Mouse (Mus musculus) stomach, embryonic 16.5 days (tissue): ENCODE results near the gene Mapkapk2. TPM values are rescaled to one million over a fixed set of nuclear protein-coding genes. Genes with fewer than 3 reads are reported as not detected.

Experiments
- ATAC-seq: fragments of 200-750 bp; cut with Nextera tagmentation; 2 replicates; pipeline ENCODE4 v1.8.0; 2017; ENCODE audit warnings: moderate number of reproducible peaks, moderate TSS enrichment; ENCODE audit not compliant: insufficient read depth, low FRiP score
- H3K27ac ChIP-seq: fragments of 300-500 bp; sonication (generic); 2 replicates; pipeline ENCODE4 v1.5.1; 2014; ENCODE audit warnings: low read length
- H3K27me3 ChIP-seq: fragments of 300-500 bp; sonication (generic); 2 replicates; pipeline ENCODE4 v1.6.1; 2014; ENCODE audit warnings: low read length, control low read depth, mixed read lengths; ENCODE audit not compliant: control insufficient read depth, insufficient read depth
- H3K36me3 ChIP-seq: fragments of 300-500 bp; sonication (generic); 2 replicates; pipeline ENCODE4 v1.6.1; 2014; ENCODE audit warnings: low read length; ENCODE audit not compliant: control insufficient read depth, insufficient read depth
- H3K4me1 ChIP-seq: fragments of 300-500 bp; sonication (generic); 2 replicates; pipeline ENCODE4 v1.6.1; 2014; ENCODE audit warnings: low read length, control low read depth, mixed read lengths; ENCODE audit not compliant: control insufficient read depth, insufficient read depth
- H3K4me2 ChIP-seq: fragments of 300-500 bp; sonication (generic); 2 replicates; pipeline ENCODE4 v1.6.1; 2014; ENCODE audit warnings: low read depth, low read length, mixed read lengths
- H3K4me3 ChIP-seq: fragments of 300-500 bp; sonication (generic); replicated peaks from 2 replicates; pipeline ENCODE4 v1.5.1; 2014; ENCODE audit warnings: mild to moderate bottlenecking, low read length
- H3K9ac ChIP-seq: fragments of 300-500 bp; sonication (generic); 2 replicates; pipeline ENCODE4 v1.6.1; 2014; ENCODE audit warnings: low read length
- H3K9me3 ChIP-seq: fragments of 300-500 bp; sonication (generic); replicated peaks from 2 replicates; pipeline ENCODE4 v1.6.1; 2016; ENCODE audit warnings: low read length, control low read depth; ENCODE audit not compliant: control insufficient read depth
- WGBS: fragments of 180-500 bp; shearing (Covaris S2); extraction: QIAGEN DNeasy Blood & Tissue Kit; methylation state at CpG from one replicate; pipeline ENCODE4 v1.1.7; 2014; 5-methylcytosine and 5-hydroxymethylcytosine counted together
- polyA plus RNA-seq: library from polyadenylated mRNA; unstranded; fragments of >200 nt; fragmentation: Nextera tagmentation; extraction: Ambion mirVana; gene quantifications from 2 replicates; pipeline ENCODE4 v1.2.1, GENCODE M21; 2015

Mapkapk2 gene
- polyA plus RNA-seq, 1 experiment from 2014 or later, result 16.6 TPM

- 64% methylated on average over 7 of the region's 7 CpGs for WGBS
- ATAC-seq, result no peak
- Histone ChIP-seq H3K4me3 (no peak overlapping the region), H3K9ac (no peak overlapping the region), H3K36me3 (0 out of 2 replicates have a peak, but pooled peaks cover 12% of the 10 kb centered on the region), H3K4me2 (no peak overlapping the region), H3K9me3 (no peaks in the 10 kb centered on the region), H3K27me3 (no peaks in the 10 kb centered on the region), H3K4me1 (peaks cover 42% of the 10 kb centered on the region), H3K27ac (no peak overlapping the region)
Measured at GRCm38 (mm10) chr1:131061740-131062254, 35.8 kb downstream of the Mapkapk2 start.

- Histone ChIP-seq H3K27me3 (no peaks in the 10 kb centered on the region), H3K27ac (no peak overlapping the region), H3K4me2 (no peak overlapping the region), H3K36me3 (0 out of 2 replicates have a peak, but pooled peaks cover 13% of the 10 kb centered on the region), H3K9ac (no peak overlapping the region), H3K4me3 (no peak overlapping the region), H3K4me1 (peaks cover 42% of the 10 kb centered on the region), H3K9me3 (no peaks in the 10 kb centered on the region)
- 0 out of 2 replicates have a peak, but pooled peaks have one; percentile 25 for ATAC-seq
- 58% methylated on average over 13 of the region's 13 CpGs for WGBS
Measured at GRCm38 (mm10) chr1:131060290-131061253, 37.1 kb downstream of the Mapkapk2 start.

GRCm38 (mm10) chr1:131059841-131060240, 37.8 kb downstream of the Mapkapk2 start:
- H3K27ac ChIP-seq, result no peak overlapping the region
- no peak overlapping the region for H3K4me2 ChIP-seq
- H3K36me3 ChIP-seq, result 0 out of 2 replicates have a peak, but pooled peaks cover 17% of the 10 kb centered on the region
- no peak for ATAC-seq
- WGBS, result 80% methylated on average over 5 of the region's 5 CpGs
- no peaks in the 10 kb centered on the region for H3K9me3 ChIP-seq
- no peak overlapping the region for H3K4me3 ChIP-seq
- H3K27me3 ChIP-seq, result no peaks in the 10 kb centered on the region
- H3K9ac ChIP-seq, result 0 out of 2 replicates have a peak overlapping the region, but pooled peaks have one; percentile 2
- peaks cover 42% of the 10 kb centered on the region for H3K4me1 ChIP-seq

GRCm38 (mm10) chr1:131059411-131059810, 38.2 kb downstream of the Mapkapk2 start:
- peaks cover 39% of the 10 kb centered on the region for H3K4me1 ChIP-seq
- H3K36me3 ChIP-seq, result 0 out of 2 replicates have a peak, but pooled peaks cover 17% of the 10 kb centered on the region
- no peak overlapping the region for H3K9ac ChIP-seq
- H3K9me3 ChIP-seq, result no peaks in the 10 kb centered on the region
- H3K27ac ChIP-seq, result no peak overlapping the region
- 47% methylated on average over 1 of the region's 1 CpGs for WGBS
- H3K27me3 ChIP-seq, result no peaks in the 10 kb centered on the region
- no peak overlapping the region for H3K4me2 ChIP-seq
- no peak for ATAC-seq
- no peak overlapping the region for H3K4me3 ChIP-seq

DNA sequence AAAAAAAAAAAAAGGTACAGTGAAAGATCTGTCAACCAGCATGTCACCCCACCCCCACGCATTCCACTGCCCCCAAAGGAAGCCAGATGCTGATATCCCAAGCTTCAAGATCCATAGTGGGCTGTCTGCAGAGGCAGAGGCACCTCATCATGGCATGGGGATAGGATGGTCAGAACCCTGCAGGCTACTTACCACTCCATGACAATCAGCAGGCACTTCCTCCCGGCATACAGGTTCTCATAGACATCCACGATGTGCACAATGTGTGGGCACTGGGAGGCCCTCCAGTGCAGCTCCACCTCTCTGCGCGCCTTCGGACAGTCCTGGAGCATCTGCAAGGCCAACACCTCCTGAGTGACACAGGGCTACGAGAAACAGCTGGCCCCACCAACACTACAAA, 39.2 kb downstream of the Mapkapk2 start:
- 64% methylated on average over 7 of the region's 7 CpGs for WGBS
- H3K9me3 ChIP-seq, result no peaks in the 10 kb centered on the region
- H3K27ac ChIP-seq, result no peak overlapping the region

GRCm38 (mm10) chr1:131054251-131054650, 43.4 kb downstream of the Mapkapk2 start:
- Histone ChIP-seq H3K9me3 (no peaks in the 10 kb centered on the region), H3K36me3 (0 out of 2 replicates have a peak, but pooled peaks cover 17% of the 10 kb centered on the region), H3K4me2 (no peak overlapping the region), H3K27ac (no peak overlapping the region), H3K4me3 (no peak overlapping the region), H3K9ac (no peak overlapping the region), H3K27me3 (no peaks in the 10 kb centered on the region), H3K4me1 (peaks cover 10% of the 10 kb centered on the region; the same call in 1 of the 2 replicates)
- 83% methylated on average over 4 of the region's 4 CpGs for WGBS
- no peak for ATAC-seq

More for the DNA sequence above, 39.2 kb downstream of the Mapkapk2 start:
- 0 out of 2 replicates have a peak, but pooled peaks cover 17% of the 10 kb centered on the region for H3K36me3 ChIP-seq
- H3K4me2 ChIP-seq, result no peak overlapping the region
- H3K27me3 ChIP-seq, result no peaks in the 10 kb centered on the region
- no peak overlapping the region for H3K9ac ChIP-seq
- no peak for ATAC-seq
- no peak overlapping the region for H3K4me3 ChIP-seq
- peaks cover 31% of the 10 kb centered on the region for H3K4me1 ChIP-seq

GRCm38 (mm10) chr1:131053656-131054055, 44.0 kb downstream of the Mapkapk2 start:
- H3K27ac ChIP-seq, result no peak overlapping the region
- 64% methylated on average over 4 of the region's 4 CpGs for WGBS
- 0 out of 2 replicates have a peak, but pooled peaks cover 17% of the 10 kb centered on the region for H3K36me3 ChIP-seq
- no peak for ATAC-seq
- H3K9ac ChIP-seq, result no peak overlapping the region
- H3K9me3 ChIP-seq, result no peaks in the 10 kb centered on the region
- H3K27me3 ChIP-seq, result no peaks in the 10 kb centered on the region
- H3K4me3 ChIP-seq, result no peak overlapping the region
- H3K4me2 ChIP-seq, result no peak overlapping the region
- H3K4me1 ChIP-seq, result peaks cover 6% of the 10 kb centered on the region; the same call in 1 of the 2 replicates

GRCm38 (mm10) chr1:131053239-131053638, 44.4 kb downstream of the Mapkapk2 start:
- ATAC-seq, result peak; percentile 47; the same call in 1 of the 2 replicates

More at GRCm38 (mm10) chr1:131053239-131053638, 44.4 kb downstream of the Mapkapk2 start:
- 0 out of 2 replicates have a peak, but pooled peaks cover 17% of the 10 kb centered on the region for H3K36me3 ChIP-seq
- H3K27ac ChIP-seq, result no peak overlapping the region
- no peaks in the 10 kb centered on the region for H3K27me3 ChIP-seq
- H3K4me2 ChIP-seq, result no peak overlapping the region
- no peak overlapping the region for H3K4me3 ChIP-seq
- 11% methylated on average over 8 of the region's 8 CpGs for WGBS
- no peaks in the 10 kb centered on the region for H3K9me3 ChIP-seq
- H3K4me1 ChIP-seq, result peaks cover 6% of the 10 kb centered on the region; the same call in 1 of the 2 replicates
- peak overlapping the region; percentile 2; the same call in 1 of the 2 replicates for H3K9ac ChIP-seq
